Mouse (Mus musculus) liver, adult 2 months (tissue): ENCODE measurements around the gene Dusp27.

Experiments
- CTCF ChIP-seq: fragments of 200-500 bp; IDR thresholded peaks from 2 replicates; pipeline ENCODE4 v1.5.1; 2011; ENCODE audit warnings: low read depth, low read length, control low read depth
- POLR2A ChIP-seq: fragments of 200-500 bp; IDR thresholded peaks from 2 replicates; pipeline ENCODE4 v1.6.1; 2011; ENCODE audit warnings: low read length, control low read depth; ENCODE audit not compliant: insufficient read depth; ENCODE audit errors: extremely low read depth

DNA sequence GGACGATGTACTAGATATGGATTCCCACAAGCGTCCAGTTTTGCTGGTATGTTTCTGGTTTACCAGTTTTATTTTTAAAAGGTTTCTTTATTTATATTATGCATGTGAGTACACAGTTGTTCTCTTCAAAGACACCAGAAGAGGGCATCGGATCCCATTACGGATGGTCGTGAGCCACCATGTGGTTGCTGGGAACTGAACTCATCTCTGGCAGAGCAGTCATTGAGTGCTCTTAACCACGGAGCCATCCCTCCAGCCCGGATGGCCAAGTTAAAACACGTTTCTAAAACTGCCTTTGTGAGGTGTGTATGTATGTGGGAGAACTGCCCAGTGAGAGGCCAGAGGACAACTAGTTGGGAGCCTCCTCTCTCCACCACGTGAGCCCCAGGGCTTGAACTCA is 30.9 kb upstream of the Dusp27 start:
- TF ChIP-seq CTCF (no peak), POLR2A (no peak)
